11 mouse cellular contexts compared by ENCODE assay signal in the genomic region with DNA sequence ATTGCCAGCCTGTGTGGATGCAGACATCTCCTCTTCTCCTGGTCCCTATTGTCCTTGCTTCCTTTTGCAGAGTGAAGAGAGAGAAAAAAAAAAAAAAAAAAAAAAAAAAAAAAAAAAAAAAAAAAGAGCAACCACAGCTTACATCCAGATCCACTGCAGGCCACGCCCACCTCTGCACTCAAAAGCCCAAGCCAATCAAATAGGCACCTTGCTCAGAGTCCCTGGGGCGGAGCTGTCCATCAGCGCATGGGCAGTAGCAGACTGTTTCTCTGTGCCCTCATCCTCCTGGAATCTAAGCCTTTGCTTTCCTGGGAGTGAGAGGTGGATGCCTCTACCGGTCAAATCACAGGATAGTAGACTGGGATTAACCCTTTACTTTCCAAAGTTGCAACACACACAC.
DNase-seq lines count a peak whose midpoint lies in the region; ATAC-seq and TF ChIP-seq lines count a peak whose summit lies in the region.
"Had no signal": no experiment of that assay in that cellular context is flagged by ENCODE, and none has a peak within 500 bp of the region (broad histone marks: within the 10 kb centered on the region; RNA-seq: fewer than 3 reads in every experiment).

No protein-coding gene starts in this region.

- no peaks in the 10 kb centered on the region for H3K27me3 ChIP-seq in hindbrain, embryonic 16.5 days (replicated peaks; ENCODE audit: control insufficient read depth, insufficient read depth, low read length)
- no peaks in the 10 kb centered on the region for H3K27me3 ChIP-seq in midbrain, postnatal 0 days (ENCODE audit: insufficient read depth, low read length)
- H3K27me3 ChIP-seq in cerebellum, adult 2 months (ENCODE audit: control insufficient read depth, insufficient read depth, low read length), result no peaks in the 10 kb centered on the region
- H3K27me3 ChIP-seq: limb, embryonic 13.5 days; neural tube, embryonic 13.5 days had no signal

- H3K4me1 ChIP-seq in hindbrain, embryonic 16.5 days (ENCODE audit: control insufficient read depth, insufficient read depth, low read depth, low read length), result peaks cover 11% of the 10 kb centered on the region
- no peaks in the 10 kb centered on the region; the same call in 1 of the 2 replicates for H3K4me1 ChIP-seq in midbrain, postnatal 0 days (ENCODE audit: insufficient read depth, low read length)
- no peaks in the 10 kb centered on the region for H3K4me1 ChIP-seq in cerebellum, adult 2 months (ENCODE audit: control insufficient read depth, insufficient read depth, low read length)
- H3K4me1 ChIP-seq: limb, embryonic 13.5 days had no signal

- H3K4me3 ChIP-seq in hindbrain, embryonic 16.5 days (ENCODE audit: low read length), result no peak overlapping the region
- no peak overlapping the region for H3K4me3 ChIP-seq in midbrain, postnatal 0 days (ENCODE audit: low read depth, low read length)
- H3K4me3 ChIP-seq in cerebellum, adult 2 months (replicated peaks; ENCODE audit: insufficient read depth, low read depth, low read length), result no peak overlapping the region
- H3K4me3 ChIP-seq: heart, embryonic 13.5 days; limb, embryonic 13.5 days; neural tube, embryonic 13.5 days had no signal

- H3K9me3 ChIP-seq in hindbrain, embryonic 16.5 days (ENCODE audit: control insufficient read depth, low read length), result no peaks in the 10 kb centered on the region
- H3K9me3 ChIP-seq in midbrain, postnatal 0 days (ENCODE audit: low read length), result no peaks in the 10 kb centered on the region
- H3K9me3 ChIP-seq: heart, embryonic 13.5 days; limb, embryonic 13.5 days; neural tube, embryonic 13.5 days had no signal

- H3K36me3 ChIP-seq in hindbrain, embryonic 16.5 days (ENCODE audit: control insufficient read depth, insufficient read depth, low read length), result no peaks in the 10 kb centered on the region
- no peaks in the 10 kb centered on the region for H3K36me3 ChIP-seq in midbrain, postnatal 0 days (ENCODE audit: insufficient read depth, low read length)
- H3K36me3 ChIP-seq: heart, embryonic 13.5 days; limb, embryonic 13.5 days; neural tube, embryonic 13.5 days had no signal

- H3K4me2 ChIP-seq in hindbrain, embryonic 16.5 days (ENCODE audit: low read length), result no peak overlapping the region
- no peak overlapping the region for H3K4me2 ChIP-seq in midbrain, postnatal 0 days (ENCODE audit: low read depth, low read length, poor library complexity, severe bottlenecking)
- H3K4me2 ChIP-seq: heart, embryonic 13.5 days; limb, embryonic 13.5 days; neural tube, embryonic 13.5 days had no signal

- WGBS in hindbrain, embryonic 16.5 days, result 36% methylated on average over 4 of the region's 4 CpGs
- 29% methylated on average over 4 of the region's 4 CpGs for WGBS in midbrain, postnatal 0 days
- 47% methylated on average over 4 of the region's 4 CpGs for WGBS in cerebellum, adult 2 months

- TF ChIP-seq POLR2A in cerebellum, adult 2 months (IDR thresholded peaks at IDR 0.05; ENCODE audit: borderline replicate concordance, insufficient read depth, low read length), result no peak

- TF ChIP-seq CTCF in midbrain, postnatal 0 days (IDR thresholded peaks at IDR 0.05), result peak; percentile 37
- TF ChIP-seq CTCF in cerebellum, adult 2 months (IDR thresholded peaks at IDR 0.05; ENCODE audit: borderline replicate concordance, insufficient read depth, low read depth, low read length), result no peak

- DNase-seq in left cerebral cortex, postnatal 4 days, result peak; percentile 71
- DNase-seq in left cerebral cortex, adult 18-20 months (ENCODE audit: low spot score in 2 of 2), result no peak
- DNase-seq in embryo, embryonic 11.5 days (ENCODE audit: low read depth, low spot score), result peak; percentile 29
- peak; percentile 84 for DNase-seq in midbrain, postnatal 0 days (ENCODE audit: low spot score)
- DNase-seq in spleen, postnatal 36 days (ENCODE audit: low spot score in 2 of 2), result no peak
- no peak for DNase-seq in gastrocnemius, postnatal 14 days
- DNase-seq in cerebellum, adult 2 months, result no peak

- ATAC-seq in hindbrain, embryonic 16.5 days, result peak; percentile 75
- peak; percentile 72; the same call in 1 of the 2 replicates for ATAC-seq in midbrain, postnatal 0 days (ENCODE audit: low FRiP score)

- no peak overlapping the region for H3K9ac ChIP-seq in hindbrain, embryonic 16.5 days (ENCODE audit: low read depth, low read length)
- H3K9ac ChIP-seq in midbrain, postnatal 0 days (replicated peaks; ENCODE audit: low read length, poor library complexity, severe bottlenecking), result no peak overlapping the region
- H3K9ac ChIP-seq: heart, embryonic 13.5 days; limb, embryonic 13.5 days; neural tube, embryonic 13.5 days had no signal

- intact Hi-C loops in left cerebral cortex, postnatal 4 days (cut with DNase I), result no loop called here
- intact Hi-C loops in gastrocnemius, postnatal 14 days (cut with DNase I; ENCODE audit: low total_unique reads), result no loop called here

- no peak overlapping the region for H3K27ac ChIP-seq in hindbrain, embryonic 16.5 days (ENCODE audit: low read depth, low read length)
- H3K27ac ChIP-seq in midbrain, postnatal 0 days (ENCODE audit: low read depth, low read length), result no peak overlapping the region
- H3K27ac ChIP-seq in cerebellum, adult 2 months (ENCODE audit: insufficient read depth, low read length), result no peak overlapping the region
- H3K27ac ChIP-seq: heart, embryonic 13.5 days; limb, embryonic 13.5 days; neural tube, embryonic 13.5 days had no signal

Comparison
In these comparisons a context has a peak if more than half of its experiments do, and no peak if none do; other contexts are left out.
1. DNase-seq: peak in left cerebral cortex, postnatal 4 days (single experiment), embryo, embryonic 11.5 days (single experiment) and midbrain, postnatal 0 days (single experiment); none in left cerebral cortex, adult 18-20 months (0 of 2), spleen, postnatal 36 days (0 of 2), gastrocnemius, postnatal 14 days (single experiment) and cerebellum, adult 2 months (0 of 2).